ENCODE assay signal across 12 mouse cellular contexts in genomic region chr8:124631966-124632365, GRCm38 (mm10). TPM values are rescaled to one million over a fixed set of nuclear protein-coding genes. Genes with fewer than 3 reads are reported as not detected.
DNase-seq lines count a peak whose midpoint lies in the region; ATAC-seq lines count a peak whose summit lies in the region.
"Had no signal": no experiment of that assay in that cellular context is flagged by ENCODE, and none has a peak within 500 bp of the region (broad histone marks: within the 10 kb centered on the region; RNA-seq: fewer than 3 reads in every experiment).

No protein-coding gene starts in this region.

- no peak overlapping the region for H3K9ac ChIP-seq in forebrain, embryonic 16.5 days (replicated peaks; ENCODE audit: low read depth, low read length)
- no peak overlapping the region for H3K9ac ChIP-seq in forebrain, embryonic 11.5 days (ENCODE audit: low read length)
- H3K9ac ChIP-seq in heart, embryonic 14.5 days (ENCODE audit: low read length), result no peak overlapping the region; the same call in 1 of the 2 replicates
- H3K9ac ChIP-seq: limb, embryonic 13.5 days had no signal

- no peak for ATAC-seq in forebrain, embryonic 16.5 days
- ATAC-seq in forebrain, embryonic 11.5 days (replicated peaks; ENCODE audit: low FRiP score), result no peak
- no peak for ATAC-seq in heart, embryonic 14.5 days (ENCODE audit: insufficient number of reproducible peaks, insufficient read depth, low FRiP score, low read depth)

- no peaks in the 10 kb centered on the region for H3K9me3 ChIP-seq in forebrain, embryonic 16.5 days (ENCODE audit: control insufficient read depth, low read length)
- H3K9me3 ChIP-seq in forebrain, embryonic 11.5 days (ENCODE audit: control insufficient read depth, low read length), result no peaks in the 10 kb centered on the region
- no peaks in the 10 kb centered on the region for H3K9me3 ChIP-seq in heart, embryonic 14.5 days (ENCODE audit: control insufficient read depth, low read length)
- H3K9me3 ChIP-seq: limb, embryonic 13.5 days had no signal

- DNase-seq in forebrain, embryonic 11.5 days (ENCODE audit: low spot score), result no peak
- peak; percentile 38 to 45 for DNase-seq in kidney, postnatal 4 days
- DNase-seq in kidney, postnatal 36 days, result no peak
- peak; percentile 32 for DNase-seq in lung, postnatal 36 days
- no peak for DNase-seq in liver
- no peak for DNase-seq in gastrocnemius, postnatal 36 days
- DNase-seq: adrenal gland, adult 2 months; kidney, adult 2 months had no signal

- H3K4me3 ChIP-seq in forebrain, embryonic 16.5 days (replicated peaks; ENCODE audit: low read length), result no peak overlapping the region
- H3K4me3 ChIP-seq in forebrain, embryonic 11.5 days (ENCODE audit: low read depth, low read length), result no peak overlapping the region
- H3K4me3 ChIP-seq in heart, embryonic 14.5 days (ENCODE audit: control insufficient read depth in 1 of 2, insufficient read depth in 1 of 2, low read depth in 1 of 2, low read length in 2 of 2), result no peak overlapping the region
- H3K4me3 ChIP-seq: limb, embryonic 13.5 days had no signal

- intact Hi-C loops in gastrocnemius, postnatal 36 days (cut with DNase I), result loop anchor here (2.0 kb wide), 1 partner anchor 25 kb away; no protein-coding TSS in a partner anchor

- no peaks in the 10 kb centered on the region for H3K27me3 ChIP-seq in forebrain, embryonic 16.5 days (replicated peaks; ENCODE audit: control insufficient read depth, insufficient read depth, low read length)
- no peaks in the 10 kb centered on the region for H3K27me3 ChIP-seq in forebrain, embryonic 11.5 days (ENCODE audit: control insufficient read depth, insufficient read depth, low read length)
- no peaks in the 10 kb centered on the region for H3K27me3 ChIP-seq in heart, embryonic 14.5 days (ENCODE audit: control insufficient read depth, insufficient read depth, low read length)
- H3K27me3 ChIP-seq: limb, embryonic 13.5 days had no signal

- 0 out of 2 replicates have a peak overlapping the region, but pooled peaks have one; percentile 12 for H3K27ac ChIP-seq in forebrain, embryonic 16.5 days (ENCODE audit: low read length)
- no peak overlapping the region for H3K27ac ChIP-seq in forebrain, embryonic 11.5 days (ENCODE audit: low read depth, low read length)
- peak overlapping the region; percentile 83 to 91 for H3K27ac ChIP-seq in heart, embryonic 14.5 days (replicated peaks in 1 of 2; ENCODE audit: control insufficient read depth in 1 of 2, insufficient read depth in 1 of 2, low read depth in 2 of 2, low read length in 2 of 2)
- H3K27ac ChIP-seq: limb, embryonic 13.5 days had no signal

- H3K4me2 ChIP-seq in forebrain, embryonic 16.5 days (ENCODE audit: low read length), result no peak overlapping the region
- no peak overlapping the region for H3K4me2 ChIP-seq in forebrain, embryonic 11.5 days (ENCODE audit: low read depth, low read length, severe bottlenecking)
- no peak overlapping the region for H3K4me2 ChIP-seq in heart, embryonic 14.5 days (ENCODE audit: low read length)
- H3K4me2 ChIP-seq: limb, embryonic 13.5 days had no signal

- peaks cover 7% of the 10 kb centered on the region; the same call in 1 of the 2 replicates for H3K36me3 ChIP-seq in forebrain, embryonic 16.5 days (ENCODE audit: control insufficient read depth, insufficient read depth)
- no peaks in the 10 kb centered on the region for H3K36me3 ChIP-seq in forebrain, embryonic 11.5 days (ENCODE audit: control insufficient read depth, insufficient read depth, low read length)
- peaks cover 23% of the 10 kb centered on the region for H3K36me3 ChIP-seq in heart, embryonic 14.5 days (ENCODE audit: control insufficient read depth, insufficient read depth, low read length)

- peaks cover 17% of the 10 kb centered on the region for H3K4me1 ChIP-seq in forebrain, embryonic 16.5 days (replicated peaks; ENCODE audit: control insufficient read depth, insufficient read depth, low read length)
- H3K4me1 ChIP-seq in forebrain, embryonic 11.5 days (replicated peaks; ENCODE audit: control insufficient read depth, insufficient read depth, low read length), result no peaks in the 10 kb centered on the region
- peaks cover 26 to 31% of the 10 kb centered on the region in 2 experiments for H3K4me1 ChIP-seq in heart, embryonic 14.5 days (ENCODE audit: control insufficient read depth in 2 of 2, insufficient read depth in 2 of 2, low read length in 2 of 2)
- H3K4me1 ChIP-seq: limb, embryonic 13.5 days had no signal

- WGBS in forebrain, embryonic 16.5 days, result 59% methylated on average over 7 of the region's 7 CpGs
- 50% methylated on average over 7 of the region's 7 CpGs for WGBS in forebrain, embryonic 11.5 days
- 40% methylated on average over 7 of the region's 7 CpGs for WGBS in heart, embryonic 14.5 days

RNA-seq across cellular contexts. Expression of gene 2310022B05Rik, which starts 31.2 kb away (rescaled TPM):
- 26.0 and 29.4 TPM in 2 replicates for polyA plus RNA-seq in forebrain, embryonic 16.5 days (2015; fragmentation: Nextera tagmentation; extraction: Ambion mirVana)
- 23.5 and 26.6 TPM in 2 replicates for polyA plus RNA-seq in forebrain, embryonic 11.5 days (2014; fragmentation: Nextera tagmentation; extraction: Ambion mirVana)
- 64.1 and 66.2 TPM in 2 replicates for polyA plus RNA-seq in heart, embryonic 14.5 days (2014; fragmentation: Nextera tagmentation; extraction: Ambion mirVana)
- 10 to 100 TPM in 1 of 2 experiments, 1 to 10 TPM in 1; 9.9 to 12.1 TPM for total RNA-seq in gastrocnemius, postnatal 36 days (2021)

RNA-seq across cellular contexts. Expression of gene Capn9, which starts 56.1 kb away (rescaled TPM):
- 0.14 and 0.20 TPM in 2 replicates for polyA plus RNA-seq in forebrain, embryonic 16.5 days (2015; fragmentation: Nextera tagmentation; extraction: Ambion mirVana)
- 0.15 TPM in 1 of 2 replicates, not detected in the other for polyA plus RNA-seq in forebrain, embryonic 11.5 days (2014; fragmentation: Nextera tagmentation; extraction: Ambion mirVana)
- 0.14 and 0.22 TPM in 2 replicates for polyA plus RNA-seq in heart, embryonic 14.5 days (2014; fragmentation: Nextera tagmentation; extraction: Ambion mirVana)
- not detected for total RNA-seq in gastrocnemius, postnatal 36 days (2021)
- total RNA-seq: megakaryocyte-erythroid progenitor cell, adult 5-6 weeks had no signal
- polyA plus RNA-seq: kidney, adult 2 months; limb, embryonic 13.5 days had no signal

Comparison
In these comparisons a context has a peak if more than half of its experiments do, and no peak if none do; other contexts are left out.
1. DNase-seq: peak in kidney, postnatal 4 days (2 of 2) and lung, postnatal 36 days (single experiment); none in forebrain, embryonic 11.5 days (single experiment), kidney, postnatal 36 days (0 of 2), liver (single experiment) and gastrocnemius, postnatal 36 days (0 of 2).